Comparison of ENCODE assay signal across 11 mouse cellular contexts in genomic region chr12:70719255-70719654, GRCm38 (mm10).
DNase-seq lines count a peak whose midpoint lies in the region; ATAC-seq and TF ChIP-seq lines count a peak whose summit lies in the region.
"Had no signal": no experiment of that assay in that cellular context is flagged by ENCODE, and none has a peak within 500 bp of the region (broad histone marks: within the 10 kb centered on the region; RNA-seq: fewer than 3 reads in every experiment).

No protein-coding gene starts in this region.

- H3K27me3 ChIP-seq in heart, embryonic 12.5 days (replicated peaks), result no peaks in the 10 kb centered on the region
- no peaks in the 10 kb centered on the region for H3K27me3 ChIP-seq in liver, adult 2 months (ENCODE audit: control insufficient read depth, insufficient read depth, low read length)
- no peaks in the 10 kb centered on the region for H3K27me3 ChIP-seq in liver, postnatal 0 days (ENCODE audit: insufficient read depth, low read length)
- no peaks in the 10 kb centered on the region for H3K27me3 ChIP-seq in limb, embryonic 13.5 days
- H3K27me3 ChIP-seq: hindbrain, embryonic 15.5 days; stomach, embryonic 15.5 days had no signal

- peaks cover 8% of the 10 kb centered on the region for H3K4me1 ChIP-seq in heart, embryonic 12.5 days (replicated peaks)
- peaks cover 11% of the 10 kb centered on the region for H3K4me1 ChIP-seq in liver, adult 2 months (ENCODE audit: control insufficient read depth, insufficient read depth, low read length)
- peaks cover 4% of the 10 kb centered on the region; the same call in 1 of the 2 replicates for H3K4me1 ChIP-seq in liver, postnatal 0 days (ENCODE audit: insufficient read depth)
- peaks cover 19% of the 10 kb centered on the region for H3K4me1 ChIP-seq in limb, embryonic 13.5 days
- H3K4me1 ChIP-seq: hindbrain, embryonic 15.5 days; stomach, embryonic 15.5 days had no signal

- H3K79me2 ChIP-seq in liver, adult 2 months (ENCODE audit: control insufficient read depth, insufficient read depth, low read length), result no peaks in the 10 kb centered on the region

- TF ChIP-seq POLR2A in liver, adult 2 months (IDR thresholded peaks at IDR 0.05; ENCODE audit: extremely low read depth, insufficient read depth, low read length), result no peak

- ATAC-seq in heart, embryonic 12.5 days (ENCODE audit: insufficient number of reproducible peaks, low FRiP score), result no peak
- ATAC-seq in liver, postnatal 0 days, result no peak
- peak; percentile 67; the same call in 1 of the 2 replicates for ATAC-seq in limb, embryonic 13.5 days (ENCODE audit: low FRiP score, low read depth)

- no peaks in the 10 kb centered on the region for H3K9me3 ChIP-seq in heart, embryonic 12.5 days (replicated peaks)
- no peaks in the 10 kb centered on the region for H3K9me3 ChIP-seq in liver, postnatal 0 days (ENCODE audit: low read length)
- no peaks in the 10 kb centered on the region for H3K9me3 ChIP-seq in limb, embryonic 13.5 days
- H3K9me3 ChIP-seq: hindbrain, embryonic 15.5 days; stomach, embryonic 15.5 days had no signal

- H3K36me3 ChIP-seq in heart, embryonic 12.5 days, result no peaks in the 10 kb centered on the region
- H3K36me3 ChIP-seq in liver, adult 2 months (ENCODE audit: control insufficient read depth, insufficient read depth, low read length), result no peaks in the 10 kb centered on the region
- no peaks in the 10 kb centered on the region for H3K36me3 ChIP-seq in liver, postnatal 0 days (replicated peaks; ENCODE audit: insufficient read depth, low read length)
- H3K36me3 ChIP-seq in limb, embryonic 13.5 days, result no peaks in the 10 kb centered on the region
- H3K36me3 ChIP-seq: hindbrain, embryonic 15.5 days; stomach, embryonic 15.5 days had no signal

- TF ChIP-seq CTCF in liver, adult 2 months (IDR thresholded peaks at IDR 0.05; ENCODE audit: low read depth, low read length), result no peak
- TF ChIP-seq CTCF in liver, postnatal 0 days (IDR thresholded peaks at IDR 0.05; ENCODE audit: low read depth), result no peak

- no peak overlapping the region for H3K4me3 ChIP-seq in heart, embryonic 12.5 days
- H3K4me3 ChIP-seq in liver, adult 2 months (ENCODE audit: insufficient read depth, low read depth, low read length), result no peak overlapping the region
- H3K4me3 ChIP-seq in liver, postnatal 0 days (ENCODE audit: low read depth, low read length), result no peak overlapping the region
- no peak overlapping the region for H3K4me3 ChIP-seq in limb, embryonic 13.5 days
- H3K4me3 ChIP-seq: hindbrain, embryonic 15.5 days; stomach, embryonic 15.5 days had no signal

- H3K4me2 ChIP-seq in heart, embryonic 12.5 days, result no peak overlapping the region
- no peak overlapping the region for H3K4me2 ChIP-seq in liver, postnatal 0 days (ENCODE audit: low read depth, low read length)
- no peak overlapping the region for H3K4me2 ChIP-seq in limb, embryonic 13.5 days (replicated peaks)
- H3K4me2 ChIP-seq: hindbrain, embryonic 15.5 days; stomach, embryonic 15.5 days had no signal

- no peak for TF ChIP-seq EP300 in liver, postnatal 0 days (IDR thresholded peaks at IDR 0.05; ENCODE audit: low read depth)

- no peak overlapping the region for H3K9ac ChIP-seq in heart, embryonic 12.5 days
- no peak overlapping the region for H3K9ac ChIP-seq in liver, adult 2 months (ENCODE audit: low read depth, low read length)
- no peak overlapping the region for H3K9ac ChIP-seq in liver, postnatal 0 days (replicated peaks)
- H3K9ac ChIP-seq in limb, embryonic 13.5 days, result no peak overlapping the region
- H3K9ac ChIP-seq: hindbrain, embryonic 15.5 days; stomach, embryonic 15.5 days had no signal

- WGBS in heart, embryonic 12.5 days, result 66% methylated on average over 4 of the region's 4 CpGs
- WGBS in liver, adult 2 months, result 39% methylated on average over 4 of the region's 4 CpGs
- 78% methylated on average over 4 of the region's 4 CpGs for WGBS in liver, postnatal 0 days (ENCODE audit: insufficient replicate concordance)
- 37% methylated on average over 4 of the region's 4 CpGs for WGBS in limb, embryonic 13.5 days

- no peak overlapping the region for H3K27ac ChIP-seq in heart, embryonic 12.5 days (ENCODE audit: poor library complexity, severe bottlenecking)
- no peak overlapping the region for H3K27ac ChIP-seq in liver, adult 2 months (replicated peaks; ENCODE audit: insufficient read depth, low read depth, low read length)
- no peak overlapping the region for H3K27ac ChIP-seq in liver, postnatal 0 days (ENCODE audit: low read depth)
- peak overlapping the region; percentile 23; the same call in 1 of the 2 replicates for H3K27ac ChIP-seq in limb, embryonic 13.5 days
- H3K27ac ChIP-seq: hindbrain, embryonic 15.5 days; stomach, embryonic 15.5 days had no signal

- peak; percentile 88 for DNase-seq in heart, adult 11 months
- DNase-seq in liver, adult 2 months (ENCODE audit: extremely low read depth, low read depth, low spot score), result peak; percentile 47
- DNase-seq in liver, postnatal 0 days, result no peak
- peak; percentile 84 for DNase-seq in NIH3T3 (ENCODE audit: low read depth)
- no peak for DNase-seq in kidney, adult 8-10 months
- DNase-seq: right cerebral cortex, postnatal 25 days; thymus, postnatal 25 days had no signal

Comparison
In these comparisons a context has a peak if more than half of its experiments do, and no peak if none do; other contexts are left out.
1. DNase-seq: peak in heart, adult 11 months (single experiment), liver, adult 2 months (single experiment) and NIH3T3 (single experiment); none in liver, postnatal 0 days (single experiment) and kidney, adult 8-10 months (0 of 2).